Mouse (Mus musculus): ENCODE results near the gene Il17ra. TPM values are rescaled to one million over a fixed set of nuclear protein-coding genes. Genes with fewer than 3 reads are reported as not detected.

Il17ra gene
- polyA plus RNA-seq, 1 experiment from 2014 or later, result 10.5 TPM

DNA sequence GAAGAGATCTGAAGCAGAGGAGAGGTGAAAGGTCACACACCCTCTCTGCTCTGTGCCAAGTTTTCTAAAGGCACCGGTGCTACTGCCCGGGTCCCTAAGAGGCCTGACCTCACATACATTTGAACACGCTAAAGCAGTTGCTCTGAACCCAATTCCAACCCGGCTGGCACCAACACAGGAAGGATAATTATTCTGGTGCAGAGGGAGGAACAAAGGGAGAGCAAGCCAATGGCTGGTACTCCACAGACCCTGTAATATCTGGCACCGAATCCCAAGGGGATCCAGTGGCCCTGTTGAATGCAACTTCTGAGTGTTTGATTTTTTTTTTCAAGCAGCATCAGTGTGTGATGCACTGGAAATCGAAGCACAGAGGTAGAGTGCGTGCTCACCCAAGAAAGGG is 28.0 kb downstream of the Il17ra start:
- TF ChIP-seq EP300 (IDR thresholded peaks at IDR 0.05) (no peak), CTCF (IDR thresholded peaks at IDR 0.05) (no peak)
- WGBS, result 36% methylated on average over 7 of the region's 7 CpGs
- ATAC-seq, result no peak
- DNase-seq (ENCODE audit: low spot score), result no peak
- Histone ChIP-seq H3K4me1 (ENCODE audit: insufficient read depth, low read depth, low read length) (no peaks in the 10 kb centered on the region; the same call in 1 of the 2 replicates), H3K27me3 (replicated peaks; ENCODE audit: insufficient read depth, low read length) (peaks cover 25% of the 10 kb centered on the region), H3K4me2 (replicated peaks; ENCODE audit: low read depth, low read length) (no peak overlapping the region), H3K9me3 (ENCODE audit: low read length) (no peaks in the 10 kb centered on the region), H3K9ac (replicated peaks; ENCODE audit: low read depth) (no peak overlapping the region), H3K4me3 (ENCODE audit: low read depth, low read length) (no peak overlapping the region), H3K27ac (ENCODE audit: low read length) (no peak overlapping the region), H3K36me3 (ENCODE audit: insufficient read depth, low read length) (no peaks in the 10 kb centered on the region)

DNA sequence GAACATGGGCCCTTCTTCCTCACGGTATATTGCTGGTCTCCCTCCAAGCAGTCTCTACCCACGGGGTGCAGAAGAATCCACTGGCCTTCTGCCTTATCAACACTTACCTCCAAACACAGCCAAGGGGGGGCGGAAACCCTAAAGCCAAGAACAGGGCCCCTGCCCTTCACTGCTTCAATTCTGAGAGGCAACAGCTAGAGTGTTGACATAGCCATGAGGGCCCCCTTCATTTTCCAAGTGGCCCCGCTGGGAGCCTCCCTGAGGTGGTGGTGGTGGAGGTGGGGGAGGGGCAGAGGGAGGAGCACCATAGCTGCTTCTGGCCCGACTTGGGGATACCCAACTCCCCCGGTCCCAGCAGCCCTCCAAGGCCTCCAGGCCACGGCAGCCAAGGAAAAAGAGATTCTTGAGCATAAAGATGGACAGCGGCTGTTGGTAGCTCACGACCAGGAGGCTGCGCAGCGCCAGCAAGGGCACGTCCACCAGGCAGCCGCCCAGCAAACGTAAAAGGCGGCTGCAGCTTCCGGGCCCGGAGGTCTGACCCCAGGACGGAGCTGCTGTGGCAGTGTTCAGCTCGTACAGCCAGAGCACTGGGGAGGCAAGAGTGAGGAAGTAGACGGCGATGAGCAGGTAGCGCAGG is 28.9 kb downstream of the Il17ra start:
- no peaks in the 10 kb centered on the region; the same call in 1 of the 2 replicates for H3K4me1 ChIP-seq (ENCODE audit: insufficient read depth, low read depth, low read length)
- H3K9ac ChIP-seq (replicated peaks; ENCODE audit: low read depth), result no peak overlapping the region
- H3K4me3 ChIP-seq (ENCODE audit: low read depth, low read length), result peak overlapping the region; percentile 60
- H3K4me2 ChIP-seq (replicated peaks; ENCODE audit: low read depth, low read length), result peak overlapping the region; percentile 96
- H3K9me3 ChIP-seq (ENCODE audit: low read length), result no peaks in the 10 kb centered on the region
- H3K27ac ChIP-seq (ENCODE audit: low read length), result no peak overlapping the region
- H3K36me3 ChIP-seq (ENCODE audit: insufficient read depth, low read length), result no peaks in the 10 kb centered on the region
- ATAC-seq, result peak; percentile 85
- H3K27me3 ChIP-seq (replicated peaks; ENCODE audit: insufficient read depth, low read length), result peaks cover 25% of the 10 kb centered on the region
- WGBS, result 6% methylated on average over 22 of the region's 22 CpGs
- DNase-seq (ENCODE audit: low spot score), result peak; percentile 75
- TF ChIP-seq EP300 (IDR thresholded peaks at IDR 0.05) (peak; percentile 25; the same call in 1 of the 2 replicates), CTCF (IDR thresholded peaks at IDR 0.05) (no peak)

DNA sequence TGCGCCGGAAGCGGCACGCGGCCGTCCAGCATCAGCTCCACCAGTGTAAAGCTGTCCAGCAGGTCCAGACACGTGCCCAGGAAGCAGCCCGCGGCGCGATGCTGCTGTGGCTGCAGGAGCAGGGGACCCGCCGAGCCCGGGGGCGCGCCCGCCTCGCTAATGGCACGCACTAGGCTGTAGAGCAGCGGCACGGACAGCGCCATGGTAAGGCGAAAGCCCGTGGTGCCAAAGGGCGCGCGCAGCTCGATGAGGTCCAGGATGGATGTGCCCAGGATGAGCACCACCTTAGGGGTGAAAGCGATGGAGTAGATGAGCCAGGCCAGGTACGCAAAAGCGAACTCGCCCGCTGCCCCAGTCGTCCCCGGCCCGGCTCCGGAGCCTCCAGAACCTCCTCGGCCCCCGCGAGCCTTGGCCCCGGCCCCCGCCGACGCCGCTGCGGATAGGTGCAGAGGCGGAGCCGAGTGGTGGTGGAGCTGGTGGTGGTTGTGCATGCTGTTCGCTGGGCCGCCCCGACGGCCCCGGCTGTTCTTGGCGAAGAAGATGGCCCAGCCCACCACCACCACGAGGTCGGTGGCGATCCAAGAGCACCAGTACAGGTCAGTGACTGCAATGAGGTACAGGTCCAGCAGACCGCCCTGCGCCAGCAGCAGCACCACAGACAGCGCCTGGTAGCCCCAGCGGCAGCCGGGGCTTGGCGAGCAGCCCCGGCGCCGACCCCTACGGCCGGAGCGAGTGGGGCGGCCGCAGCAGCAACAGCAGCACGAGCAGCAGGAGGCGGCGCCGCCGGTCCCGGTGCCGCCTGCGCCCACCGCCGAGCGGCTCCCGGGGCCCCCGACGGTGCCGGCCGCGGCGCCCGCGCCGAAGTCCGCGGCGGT is 29.7 kb downstream of the Il17ra start:
- DNase-seq (ENCODE audit: low spot score), result no peak
- H3K9ac ChIP-seq (replicated peaks; ENCODE audit: low read depth), result no peak overlapping the region
- H3K4me2 ChIP-seq (replicated peaks; ENCODE audit: low read depth, low read length), result peak overlapping the region; percentile 96
- no peaks in the 10 kb centered on the region for H3K9me3 ChIP-seq (ENCODE audit: low read length)
- peaks cover 25% of the 10 kb centered on the region for H3K27me3 ChIP-seq (replicated peaks; ENCODE audit: insufficient read depth, low read length)
- peak overlapping the region; percentile 60 for H3K4me3 ChIP-seq (ENCODE audit: low read depth, low read length)
- no peaks in the 10 kb centered on the region; the same call in 1 of the 2 replicates for H3K4me1 ChIP-seq (ENCODE audit: insufficient read depth, low read depth, low read length)
- 3% methylated on average over 70 of the region's 95 CpGs for WGBS
- H3K27ac ChIP-seq (ENCODE audit: low read length), result no peak overlapping the region
- TF ChIP-seq CTCF (IDR thresholded peaks at IDR 0.05) (no peak; the same call in 1 of the 2 replicates), EP300 (IDR thresholded peaks at IDR 0.05) (no peak)
- no peaks in the 10 kb centered on the region for H3K36me3 ChIP-seq (ENCODE audit: insufficient read depth, low read length)
- peak; percentile 60 for ATAC-seq

DNA sequence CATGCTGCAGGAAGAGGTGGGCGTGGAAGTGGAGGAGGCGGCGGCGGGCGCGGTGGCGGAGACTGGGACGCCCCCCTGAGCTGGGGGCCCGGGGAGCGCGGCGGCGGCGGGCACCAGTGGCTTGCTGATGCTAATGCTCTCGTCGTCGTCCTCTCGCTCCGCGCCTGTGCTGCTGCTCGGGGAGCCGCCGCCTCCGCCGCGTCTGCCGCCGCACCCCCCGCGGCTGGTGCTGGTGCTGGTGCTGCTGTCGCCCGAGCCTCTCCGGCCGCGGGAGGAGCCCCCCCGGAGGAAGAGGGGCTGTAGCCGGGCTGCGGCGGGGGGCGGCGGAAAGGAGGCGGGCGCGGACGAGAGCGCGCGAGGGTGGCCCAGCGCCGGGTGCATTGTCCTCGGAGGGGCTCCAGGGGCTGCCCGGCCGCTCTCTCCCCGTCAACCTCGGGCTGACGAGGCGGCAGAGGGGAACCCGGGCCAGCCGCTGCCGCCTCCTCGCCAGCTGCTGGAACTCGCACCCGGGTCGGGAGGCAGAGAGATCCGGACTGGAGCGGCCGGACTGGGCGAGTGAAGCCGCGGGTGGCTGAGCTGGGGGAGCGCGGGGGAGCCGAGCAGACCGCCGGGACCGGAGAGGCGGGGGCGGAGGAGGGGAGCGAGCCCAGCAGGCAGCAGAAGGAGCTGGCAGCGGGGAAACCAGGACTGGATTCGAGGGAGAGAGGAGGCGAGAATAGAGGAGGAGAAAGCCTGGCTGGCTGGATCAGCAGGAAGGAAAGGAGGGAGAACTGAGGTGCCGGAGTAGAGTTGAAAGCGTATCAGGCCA is 30.5 kb downstream of the Il17ra start, which contains the start of gene Tmem121b:
TSS of gene Tmem121b (minus strand) at position 434 of the 808 bp plus-strand sequence.
- Histone ChIP-seq H3K9me3 (ENCODE audit: low read length) (no peaks in the 10 kb centered on the region), H3K4me2 (replicated peaks; ENCODE audit: low read depth, low read length) (peak within 1 kb of the TSS; percentile 96), H3K4me1 (ENCODE audit: insufficient read depth, low read depth, low read length) (no peaks in the 10 kb centered on the region; the same call in 1 of the 2 replicates), H3K27me3 (replicated peaks; ENCODE audit: insufficient read depth, low read length) (peaks cover 25% of the 10 kb centered on the region), H3K4me3 (ENCODE audit: low read depth, low read length) (peak within 1 kb of the TSS; percentile 60), H3K27ac (ENCODE audit: low read length) (no peak within 1 kb of the TSS), H3K36me3 (ENCODE audit: insufficient read depth, low read length) (no peaks in the 10 kb centered on the region), H3K9ac (replicated peaks; ENCODE audit: low read depth) (0 out of 2 replicates have a peak within 1 kb of the TSS, but pooled peaks have one; percentile 23)
- DNase-seq (ENCODE audit: low spot score) (peak; percentile 80), ATAC-seq (peak; percentile 50)
- TF ChIP-seq EP300 (IDR thresholded peaks at IDR 0.05), result no peak
- TF ChIP-seq CTCF (IDR thresholded peaks at IDR 0.05), result no peak
- 1% methylated on average over 55 of the region's 84 CpGs for WGBS

DNA sequence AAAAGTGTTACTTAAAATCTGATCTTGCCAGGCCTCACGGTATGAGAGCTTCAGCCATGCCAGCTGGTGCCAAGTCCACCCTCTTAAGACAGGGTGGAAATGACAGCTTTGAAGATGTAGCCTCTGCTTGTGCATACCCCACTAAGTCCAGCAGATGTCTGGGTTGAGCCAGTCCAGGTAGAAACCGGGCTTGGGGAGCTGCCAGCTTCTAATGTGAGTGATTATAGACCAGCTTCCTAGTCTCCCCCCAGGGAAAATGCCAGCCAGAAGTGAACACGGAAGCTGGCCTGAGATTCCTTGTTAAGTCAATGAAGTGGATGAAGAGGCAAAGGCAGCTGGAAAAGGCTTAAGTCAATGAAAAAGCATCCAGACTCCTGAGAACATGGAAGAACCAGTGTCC is 33.5 kb downstream of the Il17ra start:
- Histone ChIP-seq H3K9ac (replicated peaks; ENCODE audit: low read depth) (no peak overlapping the region), H3K4me1 (ENCODE audit: insufficient read depth, low read depth, low read length) (no peaks in the 10 kb centered on the region; the same call in 1 of the 2 replicates), H3K9me3 (ENCODE audit: low read length) (no peaks in the 10 kb centered on the region), H3K4me2 (replicated peaks; ENCODE audit: low read depth, low read length) (no peak overlapping the region), H3K4me3 (ENCODE audit: low read depth, low read length) (no peak overlapping the region), H3K27me3 (replicated peaks; ENCODE audit: insufficient read depth, low read length) (peaks cover 19% of the 10 kb centered on the region), H3K27ac (ENCODE audit: low read length) (no peak overlapping the region), H3K36me3 (ENCODE audit: insufficient read depth, low read length) (no peaks in the 10 kb centered on the region)
- DNase-seq (ENCODE audit: low spot score) (no peak), ATAC-seq (no peak)
- TF ChIP-seq EP300 (IDR thresholded peaks at IDR 0.05), result no peak
- no peak for TF ChIP-seq CTCF (IDR thresholded peaks at IDR 0.05)
- WGBS, result 48% methylated on average over 3 of the region's 3 CpGs
